Mouse (Mus musculus) left cerebral cortex, postnatal 25 days (tissue): ENCODE results near the gene Rdm1. TPM values are rescaled to one million over a fixed set of nuclear protein-coding genes. Genes with fewer than 3 reads are reported as not detected.
"Not testable (repeated sequence)": the region's sequence is repeated elsewhere in the genome, so short reads cannot be mapped to it uniquely, and the experiment has no call there.

Experiments
- DNase-seq, 2 experiments: peaks; one replicate each; pipeline ENCODE4 v3.0.0; 2022; ENCODE audit warnings: low spot score in 2 of 2, mixed read lengths in 1 of 2
- intact Hi-C: fragments of 180-260 bp; cut with DNase I; formaldehyde crosslinking; loops from one replicate; pipeline ENCODE4 v1.15.1; 2025
- total RNA-seq, 2 experiments: library from RNA; stranded (reverse); gene quantifications; 2 replicates each; pipeline ENCODE4 v1.2.3; 2021

The Rdm1 gene
- 1 to 10 TPM; 6.0 to 7.2 TPM for total RNA-seq

DNA sequence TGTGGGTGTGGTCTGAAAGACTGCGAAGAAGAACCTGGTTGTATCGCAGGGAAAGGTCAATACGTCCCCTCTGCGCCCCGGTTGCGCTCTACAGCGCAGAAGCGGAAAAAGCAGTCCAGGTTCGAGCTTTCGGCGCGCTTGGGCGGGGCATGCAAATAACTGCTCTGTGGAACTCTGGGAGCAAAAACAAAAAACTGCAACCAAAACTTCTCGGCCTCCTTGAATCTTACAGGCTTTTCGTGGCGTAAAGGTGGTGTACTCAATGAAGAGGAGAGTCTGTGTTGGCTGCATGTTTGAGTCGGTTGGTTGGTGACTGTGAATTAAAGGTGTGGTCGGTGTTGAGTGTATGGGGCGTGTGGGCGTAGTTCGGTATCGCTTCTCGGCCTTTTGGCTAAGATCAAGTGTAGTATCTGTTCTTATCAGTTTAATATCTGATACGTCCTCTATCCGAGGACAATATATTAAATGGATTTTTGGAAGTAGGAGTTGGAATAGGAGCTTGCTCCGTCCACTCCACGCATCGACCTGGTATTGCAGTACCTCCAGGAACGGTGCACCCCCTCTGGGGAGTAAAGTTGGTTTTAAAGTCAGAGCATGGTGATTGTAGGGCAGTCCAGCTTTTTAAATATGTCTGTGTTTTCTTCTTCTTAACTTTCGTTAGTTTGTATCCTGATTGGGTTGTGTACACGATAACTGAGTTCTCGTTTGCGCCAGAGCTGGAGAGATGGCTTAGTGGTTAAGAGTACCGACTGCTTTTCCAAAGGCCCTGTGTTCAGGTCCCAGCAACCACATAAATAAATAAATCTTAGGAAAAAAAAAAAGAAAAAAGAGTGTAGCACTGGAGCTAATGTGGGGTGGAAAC lies at the start of gene Rdm1:
Gene Rdm1 (plus strand): TSS at position 201 of the 862 bp plus-strand sequence.
- intact Hi-C loops, result no loop called here
- DNase-seq, result peak; percentile 81 to 84

DNA sequence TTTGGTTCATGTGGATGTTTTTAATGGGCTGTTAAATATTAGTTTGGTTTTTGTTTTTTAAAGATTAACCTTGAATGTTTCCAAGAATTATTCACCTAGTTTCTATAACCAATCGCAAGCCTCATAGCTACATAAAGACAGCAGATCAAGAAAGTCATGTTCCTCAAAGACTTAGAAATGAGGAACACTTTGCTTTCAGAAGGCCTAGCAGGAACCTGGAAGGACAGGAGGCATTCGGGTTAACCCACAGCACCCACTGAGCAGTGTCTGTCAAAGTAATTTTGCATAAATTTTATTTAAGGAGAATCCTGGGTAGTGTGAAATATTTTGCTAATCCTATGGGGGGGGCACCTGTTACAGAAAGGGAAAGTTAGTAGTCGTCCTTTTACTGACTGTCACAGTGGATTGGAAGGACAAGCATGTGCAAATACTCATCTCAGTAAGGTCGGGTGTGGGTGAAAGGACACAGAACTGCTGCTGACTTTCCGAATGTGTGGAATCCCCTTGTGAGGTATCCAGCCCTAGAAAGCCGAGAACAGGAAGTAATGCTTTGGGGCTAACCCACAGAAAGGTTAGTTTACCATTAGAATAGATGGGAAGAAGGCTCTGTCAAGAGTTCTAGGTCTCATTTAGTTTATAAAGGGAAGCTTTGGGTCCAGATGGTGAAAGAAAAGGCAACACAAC lies 45.8 kb upstream of the Rdm1 start:
- no peak for DNase-seq
- intact Hi-C loops, result no loop called here

DNA sequence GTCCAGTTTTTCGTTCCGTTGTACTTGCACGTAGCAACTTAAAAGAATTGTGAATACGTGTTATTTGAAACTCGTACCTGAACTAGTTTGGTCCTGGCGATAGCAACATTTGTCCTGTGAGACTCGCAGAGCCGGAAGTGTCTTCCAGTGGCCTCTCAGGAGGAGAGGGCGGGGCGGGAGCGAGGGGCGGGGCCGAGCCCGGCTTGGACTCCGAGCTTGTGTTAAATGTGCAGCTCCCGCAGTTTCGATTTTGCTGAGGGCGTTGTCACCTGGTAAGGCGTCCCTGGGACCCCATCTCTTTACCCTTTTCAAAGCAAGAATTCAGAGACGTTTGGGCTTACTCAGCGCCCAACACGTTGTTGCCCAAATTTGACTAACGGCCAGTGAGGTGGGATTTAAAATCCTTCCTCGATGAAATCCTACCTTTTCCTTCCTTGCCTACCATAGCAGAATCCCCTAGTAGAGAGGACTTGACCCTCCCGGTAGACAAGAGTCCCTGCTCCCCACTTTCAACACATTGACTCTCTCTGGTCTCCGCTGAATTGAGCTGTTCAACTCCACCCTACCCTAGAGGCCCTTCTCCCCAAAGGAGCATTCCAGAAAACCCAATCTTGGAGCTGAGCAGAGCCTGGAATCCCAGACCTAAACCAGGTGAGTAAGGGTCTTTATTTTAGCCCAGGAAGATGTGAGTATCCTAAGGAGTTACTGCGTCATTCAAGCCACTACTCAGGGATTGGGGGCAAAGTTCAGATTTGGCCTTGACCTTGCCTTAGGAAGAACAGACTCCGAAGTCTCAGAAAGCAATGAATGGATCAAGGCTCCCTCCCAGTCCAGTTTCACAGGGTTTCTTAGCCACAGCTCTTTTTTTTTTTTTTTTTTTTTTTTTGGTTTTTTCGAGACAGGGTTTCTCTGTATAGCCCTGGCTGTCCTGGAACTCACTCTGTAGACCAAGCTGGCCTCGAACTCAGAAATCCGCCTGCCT lies 44.6 kb upstream of the Rdm1 start, which contains the start of gene Tmem106a:
Gene Tmem106a (plus strand): TSS at position 189 of the 982 bp plus-strand sequence.
- intact Hi-C loops, result no loop called here
- no peak for DNase-seq

GRCm38 (mm10) chr11:101583205-101583604 lies 43.8 kb upstream of the Rdm1 start:
- no peak for DNase-seq
- intact Hi-C loops, result no loop called here

DNA sequence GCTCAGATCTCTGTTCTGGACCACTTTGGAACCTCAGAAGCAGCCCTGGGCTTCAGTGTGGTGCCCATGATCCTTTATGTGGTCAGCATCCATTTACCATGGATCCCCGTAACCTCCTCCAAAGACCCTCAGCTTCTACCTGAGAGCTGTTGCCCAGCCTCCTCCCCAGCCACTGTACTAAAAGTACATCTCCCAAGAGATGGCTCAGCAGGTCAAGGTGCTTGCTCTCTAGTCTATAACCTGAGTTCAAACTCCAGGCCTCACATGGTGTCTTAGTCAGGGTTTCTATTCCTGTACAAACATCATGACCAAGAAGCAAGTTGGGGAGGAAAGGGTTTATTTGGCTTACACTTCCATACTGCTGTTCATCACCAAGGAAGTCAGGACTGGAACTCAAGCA lies 42.0 kb upstream of the Rdm1 start:
- intact Hi-C loops, DNase-seq: not testable (repeated sequence)

DNA sequence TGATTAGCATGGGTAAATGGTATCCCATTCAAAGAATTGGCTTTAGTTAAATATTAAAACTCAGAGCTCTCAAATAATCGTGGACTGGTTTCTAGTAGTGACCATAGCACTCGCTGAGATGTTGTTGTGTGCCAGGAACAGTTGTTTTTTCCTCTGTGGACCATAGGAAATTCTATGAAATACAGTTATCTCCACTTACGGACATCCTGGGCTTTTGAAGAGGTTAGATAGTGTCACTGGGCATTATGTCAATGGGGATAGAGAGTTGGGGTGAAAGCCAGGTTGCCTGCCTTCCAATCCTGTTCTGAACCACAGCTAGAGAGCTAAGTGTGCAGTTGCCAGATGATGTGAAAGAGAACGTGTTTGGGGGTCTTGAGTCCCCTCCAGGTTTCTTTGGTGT lies 41.2 kb upstream of the Rdm1 start:
- no peak for DNase-seq
- intact Hi-C loops, result no loop called here

- peak; percentile 47 to 84 for DNase-seq
- intact Hi-C loops, result no loop called here
Measured at GRCm38 (mm10) chr11:101587676-101588075, 39.3 kb upstream of the Rdm1 start.

DNA sequence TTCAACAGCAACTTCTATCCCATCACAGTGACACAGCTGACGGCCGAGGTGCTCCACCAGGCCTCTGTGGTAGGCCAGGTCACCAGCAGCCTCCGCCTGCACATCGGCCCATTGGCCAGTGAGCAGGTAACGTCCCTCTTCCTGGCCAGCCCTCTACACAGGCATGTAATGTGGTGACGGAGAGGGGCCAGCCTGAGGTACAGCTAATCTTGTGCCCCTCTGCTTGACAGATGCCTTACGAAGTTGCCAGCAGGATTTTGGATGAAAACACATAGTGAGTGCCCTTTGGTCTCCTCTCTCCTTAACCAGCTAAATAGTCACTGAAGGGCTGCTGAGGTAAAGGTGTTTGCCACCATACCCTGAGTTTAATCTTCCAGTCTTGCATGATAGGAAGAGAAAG lies 38.1 kb upstream of the Rdm1 start:
- intact Hi-C loops, result no loop called here
- no peak for DNase-seq

- intact Hi-C loops, result no loop called here
- peak; percentile 27 to 44 for DNase-seq
Measured at GRCm38 (mm10) chr11:101589444-101589843, 37.6 kb upstream of the Rdm1 start.

GRCm38 (mm10) chr11:101589989-101590624 lies 36.9 kb upstream of the Rdm1 start:
- DNase-seq, result no peak
- intact Hi-C loops, result no loop called here

GRCm38 (mm10) chr11:101599156-101599555 lies 27.8 kb upstream of the Rdm1 start, which contains the start of gene Gm11634:
Gm11634 (minus strand) TSS chr11:101599256.
- no peak for DNase-seq
- intact Hi-C loops, result no loop called here

DNA sequence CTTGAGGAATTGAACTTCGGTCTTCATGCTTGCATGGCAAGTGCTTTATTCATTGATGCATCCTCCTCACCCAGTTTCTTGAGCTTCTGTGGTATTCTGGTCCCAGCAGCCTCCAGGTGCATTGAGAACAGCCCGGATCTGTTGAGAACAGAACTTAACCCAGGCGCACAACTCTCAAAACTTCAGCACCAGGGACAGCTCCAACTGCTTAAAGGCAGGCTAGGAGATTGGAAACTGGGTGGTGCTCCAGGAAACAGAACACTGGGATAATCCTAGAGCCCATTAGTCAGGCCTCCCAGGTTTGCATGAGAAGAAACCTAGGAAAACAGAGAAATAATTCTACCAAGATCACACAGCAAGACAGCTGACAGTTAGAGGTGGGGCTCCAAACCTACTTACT lies 24.5 kb upstream of the Rdm1 start:
- no peak for DNase-seq
- intact Hi-C loops, result no loop called here

DNA sequence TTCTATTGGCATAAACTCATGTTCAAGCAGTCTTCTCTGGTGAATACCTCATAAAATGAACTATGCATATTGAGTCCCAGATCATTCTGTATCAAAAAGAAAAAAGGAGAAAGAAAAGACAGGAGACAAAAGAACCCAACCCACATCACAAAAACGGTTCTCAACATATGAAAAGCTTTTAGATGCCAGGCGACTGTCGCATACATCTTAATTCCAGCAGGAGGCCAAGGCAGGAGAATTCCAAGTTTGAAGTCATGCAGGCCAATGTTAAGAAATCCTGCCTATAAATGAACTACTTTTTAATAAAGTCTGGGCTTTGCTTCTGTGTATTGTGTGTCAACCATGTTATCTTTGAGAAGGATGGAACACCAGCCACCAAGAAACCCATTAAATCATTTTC lies 22.9 kb upstream of the Rdm1 start:
- intact Hi-C loops, result no loop called here
- no peak for DNase-seq

DNA sequence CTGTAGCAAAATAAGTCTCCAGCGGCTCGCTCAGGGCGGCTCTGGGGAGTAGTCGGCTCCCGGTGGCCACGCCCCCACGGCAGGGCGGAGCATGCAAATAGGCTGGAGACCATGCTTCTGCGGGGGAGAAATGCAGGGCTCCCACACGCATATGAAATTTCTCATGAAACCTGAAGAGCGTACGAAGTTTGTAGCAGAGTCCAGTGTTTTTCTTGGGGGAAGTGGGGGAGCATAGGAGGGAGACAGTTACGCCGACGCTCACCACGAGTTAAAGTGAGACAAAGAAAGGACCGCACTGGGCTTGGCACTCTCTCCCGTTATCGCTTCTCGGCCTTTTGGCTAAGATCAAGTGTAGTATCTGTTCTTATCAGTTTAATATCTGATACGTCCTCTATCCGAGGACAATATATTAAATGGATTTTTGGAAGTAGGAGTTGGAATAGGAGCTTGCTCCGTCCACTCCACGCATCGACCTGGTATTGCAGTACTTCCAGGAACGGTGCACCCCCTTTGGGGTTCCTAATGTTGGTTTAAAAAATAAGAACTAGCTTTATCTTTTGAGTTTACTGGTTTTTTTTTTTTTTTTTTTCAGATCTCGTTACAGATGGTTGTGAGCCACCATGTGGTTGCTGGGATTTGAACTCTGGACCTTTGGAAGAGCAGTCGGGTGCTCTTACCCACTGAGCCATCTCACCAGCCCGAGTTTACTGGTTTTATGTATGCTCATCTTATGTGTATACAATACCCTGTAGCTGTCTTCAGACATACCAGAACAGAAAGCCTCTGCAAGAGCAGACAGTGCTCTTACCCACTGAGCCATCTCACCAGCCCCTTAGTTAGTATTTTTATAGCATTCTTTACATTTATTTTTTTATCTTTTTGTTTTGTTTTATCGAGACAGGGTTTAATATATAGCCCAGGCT lies 22.2 kb upstream of the Rdm1 start:
- intact Hi-C loops, result not testable (repeated sequence)

GRCm38 (mm10) chr11:101607134-101607533 lies 19.9 kb upstream of the Rdm1 start:
- intact Hi-C loops, result not testable (repeated sequence)

More for the DNA sequence above, 22.2 kb upstream of the Rdm1 start:
- DNase-seq, result peak; percentile 18 to 27

DNA sequence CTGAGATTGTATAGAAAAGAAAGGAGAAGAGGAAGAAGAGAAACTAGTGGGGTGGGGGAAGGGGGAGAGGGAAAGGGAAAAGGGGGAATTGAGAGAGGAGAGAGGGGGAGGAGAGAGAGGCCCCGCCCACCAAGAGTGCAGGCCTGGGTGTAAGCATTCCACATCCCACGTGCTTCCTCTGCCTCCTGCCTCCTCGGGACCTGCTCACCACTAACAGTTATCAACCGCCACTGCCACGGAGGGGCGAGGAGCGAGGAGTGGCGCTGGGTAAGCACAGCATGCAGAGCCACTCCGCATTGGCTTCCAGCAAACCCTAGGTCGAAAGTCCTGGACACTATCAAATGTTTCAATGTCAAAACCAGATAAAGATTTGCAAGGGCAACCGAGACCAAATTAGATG lies 16.6 kb upstream of the Rdm1 start:
- no peak for DNase-seq
- intact Hi-C loops, result no loop called here

More at GRCm38 (mm10) chr11:101607134-101607533, 19.9 kb upstream of the Rdm1 start:
- DNase-seq, result not testable (repeated sequence)

DNA sequence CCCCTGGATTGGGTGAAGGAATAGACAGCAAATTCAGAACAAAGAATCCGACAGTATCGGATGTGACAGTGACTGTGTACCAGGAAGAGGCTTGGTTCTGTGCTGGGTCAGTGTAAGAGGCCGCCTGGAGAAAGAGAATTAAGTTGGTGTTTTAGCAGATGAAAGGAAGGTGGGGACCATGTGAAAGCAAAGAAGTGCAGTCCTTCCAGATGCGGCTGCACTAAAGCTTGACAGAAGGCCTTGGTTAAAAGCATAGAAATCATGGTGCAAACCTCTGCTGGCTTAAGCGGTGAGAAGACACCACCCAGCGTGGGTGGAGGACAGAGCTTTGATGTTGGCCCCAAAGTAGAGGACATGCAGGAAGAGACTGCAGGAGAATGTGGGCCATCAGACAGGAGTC lies 13.4 kb upstream of the Rdm1 start:
- intact Hi-C loops, result no loop called here
- no peak for DNase-seq

- no peak for DNase-seq
- intact Hi-C loops, result no loop called here
Measured at GRCm38 (mm10) chr11:101614116-101614515, 12.9 kb upstream of the Rdm1 start.
